Mouse (Mus musculus) C2C12 (cell line): ENCODE data around the gene Pde6h.

ENCODE experiments used
- CTCF ChIP-seq: IDR thresholded peaks from one replicate; pipeline ENCODE4 v1.5.1; 2011; ENCODE audit not compliant: control insufficient read depth, insufficient read depth, insufficient read length
- MYOD1 ChIP-seq: IDR thresholded peaks from one replicate; pipeline ENCODE4 v1.6.1; 2011; ENCODE audit warnings: low read depth; ENCODE audit not compliant: control insufficient read depth, insufficient read length
- USF1 ChIP-seq: IDR thresholded peaks from one replicate; pipeline ENCODE4 v1.6.1; 2011; ENCODE audit warnings: low read depth, mild to moderate bottlenecking, control low read depth, moderate library complexity

- no peak for TF ChIP-seq CTCF
- no peak for TF ChIP-seq USF1
- TF ChIP-seq MYOD1: no peak
Observed at GRCm38 (mm10) chr6:136912751-136913265, 10.8 kb upstream of the Pde6h start.
